8 mouse cellular contexts compared by ENCODE assay signal in the genomic region with DNA sequence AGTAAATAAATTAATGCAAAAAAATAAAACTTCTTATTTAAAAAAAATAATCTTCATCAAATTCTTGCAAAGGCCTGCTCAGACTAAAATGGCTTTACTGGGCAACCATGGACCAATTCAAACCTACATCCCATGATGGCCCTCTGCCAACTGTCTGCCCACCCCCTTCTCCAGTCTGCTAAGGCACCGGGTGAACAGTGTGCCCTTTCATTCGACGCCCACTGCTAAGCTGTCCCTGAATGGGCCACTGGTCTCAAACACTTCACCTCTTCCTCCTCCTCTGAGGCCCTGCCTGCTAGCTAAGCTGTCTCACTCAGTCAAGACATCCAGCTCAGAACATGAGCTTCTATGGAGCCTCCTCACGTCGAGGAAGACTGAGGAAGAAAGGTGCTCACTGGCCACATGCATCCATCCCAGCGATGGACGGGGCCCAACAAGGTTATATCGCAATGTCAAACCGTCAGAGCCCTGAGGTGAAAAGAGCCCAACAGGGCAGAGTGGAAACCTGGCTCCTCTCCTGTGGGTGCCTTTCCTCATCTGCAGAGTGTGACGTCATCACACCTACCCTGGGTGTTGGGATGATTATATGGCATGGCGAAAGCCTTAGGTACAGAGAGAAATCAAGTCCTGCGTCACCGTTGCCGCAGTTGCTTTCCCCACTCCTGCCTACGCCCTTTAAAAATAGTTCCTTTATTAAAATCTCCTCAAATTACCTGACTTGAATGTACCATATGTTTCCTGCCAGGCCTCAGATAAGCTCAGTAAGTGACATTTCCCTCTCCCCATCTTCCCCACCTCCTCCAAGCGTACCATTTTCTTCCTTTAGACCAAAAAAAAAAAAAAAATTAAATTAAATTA.
DNase-seq lines count a peak whose midpoint lies in the region; ATAC-seq and TF ChIP-seq lines count a peak whose summit lies in the region.

No protein-coding gene starts in this region.

- WGBS in lung, embryonic 15.5 days = 73% methylated on average over 16 of the region's 16 CpGs
- WGBS in heart, postnatal 0 days = 66% methylated on average over 16 of the region's 16 CpGs
- 81% methylated on average over 16 of the region's 16 CpGs for WGBS in neural tube, embryonic 13.5 days

- H3K4me2 ChIP-seq in lung, embryonic 15.5 days = no peak overlapping the region
- H3K4me2 ChIP-seq in heart, postnatal 0 days (ENCODE audit: low read depth, low read length) = no peak overlapping the region
- no peak overlapping the region for H3K4me2 ChIP-seq in neural tube, embryonic 13.5 days

- no peaks in the 10 kb centered on the region for H3K27me3 ChIP-seq in lung, embryonic 15.5 days
- no peaks in the 10 kb centered on the region for H3K27me3 ChIP-seq in heart, postnatal 0 days (ENCODE audit: control insufficient read depth, insufficient read depth, low read length)
- no peaks in the 10 kb centered on the region for H3K27me3 ChIP-seq in neural tube, embryonic 13.5 days

- no peak overlapping the region for H3K4me3 ChIP-seq in lung, embryonic 15.5 days
- no peak overlapping the region for H3K4me3 ChIP-seq in heart, postnatal 0 days (ENCODE audit: low read depth, low read length)
- no peak overlapping the region for H3K4me3 ChIP-seq in neural tube, embryonic 13.5 days

- H3K9me3 ChIP-seq in lung, embryonic 15.5 days = no peaks in the 10 kb centered on the region
- no peaks in the 10 kb centered on the region for H3K9me3 ChIP-seq in heart, postnatal 0 days (replicated peaks; ENCODE audit: control insufficient read depth, low read length)
- no peaks in the 10 kb centered on the region for H3K9me3 ChIP-seq in neural tube, embryonic 13.5 days

- no peak for TF ChIP-seq CTCF in heart, postnatal 0 days (IDR thresholded peaks at IDR 0.05; ENCODE audit: low read depth)

- no peak for DNase-seq in frontal cortex, postnatal 25 days (ENCODE audit: low spot score in 2 of 2)
- no peak for DNase-seq in lung, postnatal 14 days
- no peak for DNase-seq in heart, postnatal 0 days (ENCODE audit: low spot score)
- DNase-seq in yolk sac, embryonic 10.5 days (ENCODE audit: low spot score) = no peak
- DNase-seq in cerebellum, adult 18-20 months = no peak

- no peak overlapping the region for H3K9ac ChIP-seq in lung, embryonic 15.5 days
- no peak overlapping the region for H3K9ac ChIP-seq in heart, postnatal 0 days (replicated peaks; ENCODE audit: low read depth, low read length)
- H3K9ac ChIP-seq in neural tube, embryonic 13.5 days = no peak overlapping the region

- ATAC-seq in frontal cortex, adult (ENCODE audit: low TSS enrichment) = peak; percentile 23; the same call in 1 of the 2 replicates
- 0 out of 2 replicates have a peak, but pooled peaks have one; percentile 46 for ATAC-seq in lung, embryonic 15.5 days (ENCODE audit: borderline replicate concordance, extremely low read depth, low FRiP score, low TSS enrichment)
- no peak; the same call in 1 of the 2 replicates for ATAC-seq in heart, postnatal 0 days (ENCODE audit: insufficient read depth, low read depth)
- peak; percentile 83 for ATAC-seq in neural tube, embryonic 13.5 days (ENCODE audit: low read depth)

- peaks cover 21% of the 10 kb centered on the region for H3K4me1 ChIP-seq in lung, embryonic 15.5 days
- peaks cover 53% of the 10 kb centered on the region for H3K4me1 ChIP-seq in heart, postnatal 0 days (ENCODE audit: control insufficient read depth, insufficient read depth)
- peaks cover 27% of the 10 kb centered on the region for H3K4me1 ChIP-seq in neural tube, embryonic 13.5 days (replicated peaks)

- H3K27ac ChIP-seq in lung, embryonic 15.5 days = peak overlapping the region; percentile 75; the same call in 1 of the 2 replicates
- peak overlapping the region; percentile 80 for H3K27ac ChIP-seq in heart, postnatal 0 days (ENCODE audit: low read depth)
- peak overlapping the region; percentile 64 for H3K27ac ChIP-seq in neural tube, embryonic 13.5 days (replicated peaks)

- no peaks in the 10 kb centered on the region for H3K36me3 ChIP-seq in lung, embryonic 15.5 days
- no peaks in the 10 kb centered on the region for H3K36me3 ChIP-seq in heart, postnatal 0 days (replicated peaks; ENCODE audit: control insufficient read depth, insufficient read depth, low read length)
- H3K36me3 ChIP-seq in neural tube, embryonic 13.5 days = no peaks in the 10 kb centered on the region

- TF ChIP-seq EP300 in heart, postnatal 0 days (IDR thresholded peaks at IDR 0.05; ENCODE audit: low read depth) = no peak
